Mouse (Mus musculus) ES-E14 (cell line): ENCODE measurements around the gene Mfap3l.

ENCODE experiments used
- HCFC1 ChIP-seq: IDR thresholded peaks from 2 replicates; pipeline ENCODE4 v1.6.1; 2012; ENCODE audit warnings: low read length, inconsistent platforms, borderline replicate concordance; ENCODE audit not compliant: insufficient read depth
- ZC3H11A ChIP-seq: IDR thresholded peaks from 2 replicates; pipeline ENCODE4 v1.6.1; 2012; ENCODE audit warnings: low read depth, mild to moderate bottlenecking, inconsistent platforms, low read length, borderline replicate concordance

DNA sequence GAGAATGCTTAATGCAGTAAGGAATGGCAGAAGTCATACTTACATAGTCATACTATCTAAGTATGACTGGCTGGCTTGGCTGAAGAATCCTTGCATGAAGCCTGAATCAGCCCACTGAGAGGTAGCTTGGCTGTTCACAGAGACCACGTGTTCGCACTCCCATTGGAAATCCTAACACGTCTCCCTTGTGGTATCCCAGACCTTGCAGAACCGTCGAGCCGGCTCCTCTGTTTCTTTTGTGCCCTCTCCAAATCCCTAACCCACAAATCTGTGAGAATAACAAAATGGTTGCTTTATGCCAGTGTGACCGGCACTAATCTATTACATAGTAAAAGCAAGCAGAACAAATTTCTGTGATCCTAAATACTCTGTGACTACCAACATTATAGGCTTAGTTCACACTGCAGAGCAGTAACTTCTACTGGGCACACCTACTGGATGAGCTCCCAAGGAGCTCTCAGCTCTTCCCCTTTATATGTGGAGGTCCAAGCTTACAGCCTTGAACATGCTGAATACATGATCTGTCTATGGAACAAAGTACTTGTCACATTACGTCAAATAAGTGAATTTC, 79.0 kb downstream of the Mfap3l start:
- no peak for TF ChIP-seq ZC3H11A
- no peak for TF ChIP-seq HCFC1
